Mouse (Mus musculus) testis, adult 10 weeks (tissue): ENCODE data around the gene Fgfr3. TPM values are rescaled to one million over a fixed set of nuclear protein-coding genes. Genes with fewer than 3 reads are reported as not detected.

ENCODE experiments used
- polyA plus RNA-seq: library from polyadenylated mRNA; stranded (reverse); fragments of 350-450 nt; fragmentation: Illumina TruSeq; extraction: RNeasy Lipid Tissue Mini Kit (QIAGEN cat#74804); gene quantifications from one replicate; pipeline ENCODE4 v1.2.3, GENCODE M21; 2014; ENCODE audit warnings: low read depth, low replicate concordance

Fgfr3 gene
- polyA plus RNA-seq, result 0.34 TPM

DNA sequence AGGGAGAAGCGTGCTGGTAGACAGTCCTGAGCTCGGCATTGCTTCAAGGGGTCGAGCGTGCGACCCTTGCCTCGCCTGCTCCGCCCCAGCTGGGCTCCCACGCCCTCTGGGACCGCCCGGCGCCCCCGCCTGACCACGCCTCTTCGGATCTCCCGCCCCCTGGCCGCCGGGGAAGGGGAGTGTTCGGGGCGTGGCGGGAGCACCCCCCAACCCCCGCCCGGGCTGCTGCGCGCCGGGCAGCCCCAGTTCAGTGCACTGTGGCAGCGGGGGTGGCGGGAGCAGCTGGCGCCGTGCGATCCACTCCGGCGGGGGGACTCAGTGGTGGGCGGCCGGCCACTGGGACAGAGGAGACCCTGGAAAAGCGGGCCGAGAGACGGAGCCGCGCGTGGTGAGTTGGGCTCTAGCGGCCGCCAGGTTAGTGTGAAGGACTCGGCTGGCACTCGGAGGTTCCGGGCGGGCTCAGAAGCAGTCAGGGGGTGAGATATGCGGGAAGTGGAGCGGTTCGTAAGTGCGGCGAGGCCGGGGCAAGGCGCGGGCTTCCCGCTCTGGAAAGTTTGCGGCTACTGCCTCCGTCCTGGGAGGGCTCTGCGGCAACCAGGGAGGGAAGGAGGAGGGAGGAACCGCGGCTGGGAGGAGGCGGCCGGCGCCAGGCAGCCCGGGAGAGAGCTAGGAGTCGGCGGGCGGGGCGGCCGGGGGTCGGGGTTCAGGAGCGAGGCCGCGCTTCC is at the start of gene Fgfr3:
Gene Fgfr3, plus strand, starts transcription at position 134 of the 725 bp plus-strand sequence.

DNA sequence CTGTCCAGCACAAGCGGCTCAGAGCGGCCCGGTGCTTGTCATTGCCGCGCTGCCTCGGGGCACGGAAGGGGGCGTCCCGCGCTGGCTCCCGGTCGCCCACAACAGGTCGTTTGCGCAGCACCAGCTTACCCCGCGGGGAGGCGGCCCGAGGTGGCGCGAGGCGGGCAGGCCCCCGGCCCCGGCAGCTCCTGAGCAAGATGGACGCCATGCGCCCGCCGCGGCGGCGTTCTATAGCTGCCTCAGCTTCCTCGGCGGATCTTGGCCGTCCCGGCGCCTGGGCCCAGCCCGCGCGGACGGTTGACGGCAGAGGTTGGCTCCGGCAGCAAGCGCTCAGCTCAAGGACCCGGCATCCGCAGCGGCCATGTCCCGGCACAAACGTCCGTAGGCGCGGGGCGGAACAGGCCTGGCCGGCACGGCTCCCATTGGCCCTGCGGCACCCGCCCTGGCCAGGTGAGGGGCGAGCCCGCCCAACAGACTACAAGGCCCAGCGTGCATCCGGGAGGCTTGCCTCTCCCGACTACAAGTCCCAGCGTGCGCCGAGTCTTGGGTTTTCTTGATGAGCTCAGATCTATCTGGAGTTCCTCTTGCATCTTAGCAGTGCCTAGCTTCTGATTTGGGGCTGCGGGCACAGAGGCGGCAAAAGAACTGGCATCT is 61.0 kb downstream of the Fgfr3 start, which contains the start of gene Letm1:
Gene Letm1, minus strand, starts transcription at position 473 of the 654 bp plus-strand sequence.

Other genes with a start within 250 kb of the Fgfr3 start
- 5.7 TPM for gene Fam53a, start 92.0 kb upstream of the Fgfr3 start, polyA plus RNA-seq
- 13.9 TPM for gene Gm9903, start 91.7 kb upstream of the Fgfr3 start, polyA plus RNA-seq
- gene Slbp, start 69.1 kb upstream of the Fgfr3 start, polyA plus RNA-seq, result 208 TPM
- gene Tacc3, start 63.5 kb upstream of the Fgfr3 start, polyA plus RNA-seq, result 130 TPM
- gene Tmem129, start 63.3 kb upstream of the Fgfr3 start, polyA plus RNA-seq, result 20.1 TPM
- 4.4 TPM for gene Letm1, start 61.1 kb downstream of the Fgfr3 start, polyA plus RNA-seq
- 330 TPM for gene Nsd2, start 99.1 kb downstream of the Fgfr3 start, polyA plus RNA-seq
- 6.4 TPM for gene Nelfa, start 214.7 kb downstream of the Fgfr3 start, polyA plus RNA-seq